19 mouse cellular contexts compared by ENCODE assay signal in the genomic region with DNA sequence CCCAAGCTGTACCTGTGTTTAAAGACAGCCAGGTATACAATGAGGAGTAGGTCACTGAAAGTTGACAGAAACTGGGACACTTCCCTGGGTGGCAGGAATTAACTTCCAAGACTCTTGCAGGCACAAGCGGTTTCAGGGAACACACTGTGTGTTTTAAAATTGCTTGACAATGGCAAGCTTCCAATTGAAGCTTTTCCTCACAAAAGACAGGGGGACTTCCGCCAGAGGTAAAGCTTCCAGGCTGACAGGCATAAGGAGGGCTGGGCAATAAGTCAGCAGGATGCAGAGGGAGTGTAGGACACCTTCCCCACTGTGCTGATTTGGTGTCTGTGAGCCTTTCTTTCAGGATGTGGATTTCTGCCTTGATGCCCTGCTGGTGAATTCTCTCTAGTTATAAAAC.
DNase-seq lines count a peak whose midpoint lies in the region; ATAC-seq and TF ChIP-seq lines count a peak whose summit lies in the region.
"Had no signal": no experiment of that assay in that cellular context is flagged by ENCODE, and none has a peak within 500 bp of the region (broad histone marks: within the 10 kb centered on the region; RNA-seq: fewer than 3 reads in every experiment).

No protein-coding gene starts in this region.

- 14% methylated on average over 2 of the region's 2 CpGs for WGBS in hindbrain, postnatal 0 days
- WGBS in hindbrain, embryonic 14.5 days, result 8% methylated on average over 2 of the region's 2 CpGs
- 27% methylated on average over 2 of the region's 2 CpGs for WGBS in heart, embryonic 12.5 days

- no peak for ATAC-seq in hindbrain, postnatal 0 days
- ATAC-seq in hindbrain, embryonic 14.5 days (ENCODE audit: low FRiP score), result no peak
- ATAC-seq in heart, embryonic 12.5 days (ENCODE audit: insufficient number of reproducible peaks, low FRiP score), result no peak
- ATAC-seq: CD4-positive, CD25-positive, alpha-beta regulatory T cell, adult 4 months; intestine, embryonic 15.5 days had no signal

- peak overlapping the region; percentile 41; the same call in 1 of the 2 replicates for H3K27ac ChIP-seq in hindbrain, postnatal 0 days
- no peak overlapping the region; the same call in 1 of the 2 replicates for H3K27ac ChIP-seq in hindbrain, embryonic 14.5 days
- no peak overlapping the region for H3K27ac ChIP-seq in heart, embryonic 12.5 days (ENCODE audit: poor library complexity, severe bottlenecking)
- H3K27ac ChIP-seq: embryonic facial prominence, embryonic 15.5 days; intestine, embryonic 15.5 days; midbrain, embryonic 12.5 days; neural tube, embryonic 12.5 days had no signal

- H3K9me3 ChIP-seq in hindbrain, postnatal 0 days (ENCODE audit: low read length), result no peaks in the 10 kb centered on the region
- H3K9me3 ChIP-seq in hindbrain, embryonic 14.5 days (ENCODE audit: control insufficient read depth, low read length), result no peaks in the 10 kb centered on the region
- no peaks in the 10 kb centered on the region for H3K9me3 ChIP-seq in heart, embryonic 12.5 days (replicated peaks)
- H3K9me3 ChIP-seq: embryonic facial prominence, embryonic 15.5 days; intestine, embryonic 15.5 days; midbrain, embryonic 12.5 days; neural tube, embryonic 12.5 days had no signal

- no peaks in the 10 kb centered on the region for H3K36me3 ChIP-seq in hindbrain, postnatal 0 days (ENCODE audit: insufficient read depth, low read length)
- no peaks in the 10 kb centered on the region for H3K36me3 ChIP-seq in hindbrain, embryonic 14.5 days (replicated peaks; ENCODE audit: control insufficient read depth, insufficient read depth)
- H3K36me3 ChIP-seq in heart, embryonic 12.5 days, result no peaks in the 10 kb centered on the region
- H3K36me3 ChIP-seq: embryonic facial prominence, embryonic 15.5 days; intestine, embryonic 15.5 days; midbrain, embryonic 12.5 days; neural tube, embryonic 12.5 days had no signal

- TF ChIP-seq CTCF in hindbrain, postnatal 0 days (IDR thresholded peaks at IDR 0.05; ENCODE audit: low read depth), result 0 out of 2 replicates have a peak, but pooled peaks have one; percentile 14

- H3K4me1 ChIP-seq in hindbrain, postnatal 0 days (ENCODE audit: insufficient read depth, low read length), result no peaks in the 10 kb centered on the region; the same call in 1 of the 2 replicates
- H3K4me1 ChIP-seq in hindbrain, embryonic 14.5 days (replicated peaks; ENCODE audit: control insufficient read depth, insufficient read depth, low read length), result peaks cover 11% of the 10 kb centered on the region; the same call in 1 of the 2 replicates
- H3K4me1 ChIP-seq in heart, embryonic 12.5 days (replicated peaks), result 0 out of 2 replicates have a peak, but pooled peaks cover 2% of the 10 kb centered on the region
- H3K4me1 ChIP-seq: embryonic facial prominence, embryonic 15.5 days; intestine, embryonic 15.5 days; neural tube, embryonic 12.5 days had no signal

- H3K4me2 ChIP-seq in hindbrain, postnatal 0 days (ENCODE audit: low read depth, low read length), result no peak overlapping the region
- H3K4me2 ChIP-seq in hindbrain, embryonic 14.5 days (replicated peaks), result no peak overlapping the region
- H3K4me2 ChIP-seq in heart, embryonic 12.5 days, result no peak overlapping the region
- H3K4me2 ChIP-seq: embryonic facial prominence, embryonic 15.5 days; intestine, embryonic 15.5 days; midbrain, embryonic 12.5 days; neural tube, embryonic 12.5 days had no signal

- DNase-seq in hindbrain, postnatal 0 days (ENCODE audit: low spot score), result peak; percentile 39
- no peak for DNase-seq in hindbrain, embryonic 14.5 days (ENCODE audit: low spot score)
- DNase-seq in ES-CJ7 (ENCODE audit: low read depth, low spot score), result peak; percentile 17
- peak; percentile 72 for DNase-seq in R1 (ENCODE audit: low read depth, low spot score)
- peak; percentile 69 for DNase-seq in cerebellum, adult 9-11 months
- no peak for DNase-seq in spleen, adult 18-20 months
- DNase-seq: adrenal gland, postnatal 10 days; gastrocnemius, postnatal 25 days; heart, postnatal 14 days; left cerebral cortex, postnatal 4 days; lung, adult 18-20 months; lung, postnatal 4 days; thymus, postnatal 25 days had no signal

- no peaks in the 10 kb centered on the region for H3K27me3 ChIP-seq in hindbrain, postnatal 0 days (ENCODE audit: insufficient read depth, low read length)
- H3K27me3 ChIP-seq in hindbrain, embryonic 14.5 days (ENCODE audit: control insufficient read depth, insufficient read depth, low read length), result no peaks in the 10 kb centered on the region
- no peaks in the 10 kb centered on the region for H3K27me3 ChIP-seq in heart, embryonic 12.5 days (replicated peaks)
- H3K27me3 ChIP-seq: embryonic facial prominence, embryonic 15.5 days; intestine, embryonic 15.5 days; midbrain, embryonic 12.5 days had no signal

- no peak overlapping the region for H3K4me3 ChIP-seq in hindbrain, postnatal 0 days (ENCODE audit: low read length)
- no peak overlapping the region for H3K4me3 ChIP-seq in hindbrain, embryonic 14.5 days (replicated peaks; ENCODE audit: low read length)
- no peak overlapping the region for H3K4me3 ChIP-seq in heart, embryonic 12.5 days
- H3K4me3 ChIP-seq: embryonic facial prominence, embryonic 15.5 days; intestine, embryonic 15.5 days; midbrain, embryonic 12.5 days; neural tube, embryonic 12.5 days had no signal

- no peak overlapping the region for H3K9ac ChIP-seq in hindbrain, postnatal 0 days (replicated peaks; ENCODE audit: low read length)
- H3K9ac ChIP-seq in hindbrain, embryonic 14.5 days, result no peak overlapping the region
- no peak overlapping the region for H3K9ac ChIP-seq in heart, embryonic 12.5 days
- H3K9ac ChIP-seq: embryonic facial prominence, embryonic 15.5 days; intestine, embryonic 15.5 days; midbrain, embryonic 12.5 days; neural tube, embryonic 12.5 days had no signal

Comparison
In these comparisons a context has a peak if more than half of its experiments do, and no peak if none do; other contexts are left out.
1. DNase-seq: peak in hindbrain, postnatal 0 days (single experiment), ES-CJ7 (single experiment), R1 (single experiment) and cerebellum, adult 9-11 months (single experiment); none in hindbrain, embryonic 14.5 days (single experiment) and spleen, adult 18-20 months (0 of 2).